Mouse (Mus musculus) adrenal gland, adult (tissue): ENCODE measurements around the gene Txndc8.
A peak's percentile ranks its signal among the peaks of the same experiment; 100 is the strongest.

ENCODE experiments used
- DNase-seq, 2 experiments: peaks; one replicate each; pipeline ENCODE4 v3.0.0; 2022 to 2023; ENCODE audit warnings: low spot score in 1 of 2; ENCODE audit not compliant: inconsistent age in 2 of 2

Gene Txndc8

DNA sequence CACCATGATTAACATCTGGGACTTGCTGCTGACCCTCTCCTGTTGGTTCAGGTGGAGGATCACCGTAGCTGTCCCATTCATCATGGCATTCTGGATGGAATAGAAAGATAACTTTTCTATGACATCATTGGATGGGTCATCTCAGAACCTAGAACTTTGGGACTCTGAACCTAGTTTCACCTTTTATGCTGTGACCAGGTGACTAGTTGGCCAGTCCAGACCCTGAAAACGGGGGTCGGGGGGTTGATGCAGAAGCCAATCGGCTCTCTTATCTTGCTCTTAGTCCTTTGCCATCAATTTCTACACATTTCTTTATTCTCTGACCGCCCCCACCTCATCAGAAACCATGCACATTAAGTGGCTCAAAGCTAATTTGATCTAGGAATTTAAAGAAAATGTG is at the start of gene Txndc8:
Gene Txndc8 (minus strand): TSS at position 101 of the 400 bp plus-strand sequence.
- DNase-seq: no peak

DNA sequence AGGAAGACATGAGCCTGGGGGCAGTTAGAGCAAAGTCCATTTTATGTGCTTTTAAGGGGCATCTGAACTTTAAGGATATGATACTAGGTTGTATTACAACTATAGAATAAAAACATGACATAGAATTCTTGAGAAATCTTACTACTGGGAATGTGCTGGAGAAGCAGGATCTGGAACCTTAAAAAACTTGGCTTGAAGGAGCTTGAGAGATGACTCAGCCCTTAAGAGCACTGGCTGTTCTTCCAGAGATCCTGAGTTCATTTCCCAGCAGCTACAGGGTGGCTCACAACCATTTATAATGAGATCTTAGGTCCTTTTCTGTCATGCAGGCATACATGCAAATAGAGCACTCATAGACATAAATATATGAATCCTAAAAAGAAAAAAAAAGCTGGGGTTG is 46.7 kb upstream of the Txndc8 start:
- peak in 1 of 2 experiments; percentile 31 for DNase-seq

DNA sequence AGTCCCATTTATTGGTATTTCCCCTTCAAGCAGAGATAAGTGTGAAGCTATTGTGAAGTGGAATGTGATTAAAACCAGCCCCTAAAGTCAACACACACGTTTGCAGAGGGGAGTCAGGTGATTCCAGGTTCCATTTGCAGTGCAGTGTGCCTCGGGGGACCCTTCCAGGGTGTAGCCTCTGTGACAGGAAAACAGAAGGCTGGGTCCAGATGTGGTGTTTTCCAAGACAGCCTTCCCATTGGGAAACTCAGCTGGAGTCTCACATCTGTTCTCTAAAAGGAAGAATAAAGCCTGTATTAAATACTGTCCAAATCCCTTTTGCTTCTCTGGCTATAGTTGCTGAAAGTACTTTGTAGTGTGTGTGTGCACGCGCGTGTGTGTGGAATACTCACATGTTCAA is 45.5 kb upstream of the Txndc8 start:
- DNase-seq: no peak

DNA sequence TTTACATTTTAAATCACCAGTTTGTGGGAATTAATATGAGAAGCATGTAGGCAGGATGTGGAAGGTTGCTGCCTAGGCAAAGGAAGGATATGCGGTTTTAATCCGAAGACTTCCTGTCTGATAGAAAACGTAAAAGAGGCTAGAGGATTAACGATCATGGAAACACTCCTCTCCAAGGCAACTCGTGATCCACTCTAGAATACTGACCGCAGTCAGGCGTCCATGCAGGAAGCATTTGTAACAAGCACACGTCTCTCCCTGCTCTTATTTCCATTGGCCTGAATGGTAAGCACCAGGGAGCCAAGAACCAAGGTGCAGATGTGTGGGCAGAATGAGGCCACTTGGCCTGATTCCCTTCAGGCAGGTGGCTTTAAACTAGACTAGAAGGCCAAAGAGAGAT is 41.8 kb upstream of the Txndc8 start:
- DNase-seq: no peak

DNA sequence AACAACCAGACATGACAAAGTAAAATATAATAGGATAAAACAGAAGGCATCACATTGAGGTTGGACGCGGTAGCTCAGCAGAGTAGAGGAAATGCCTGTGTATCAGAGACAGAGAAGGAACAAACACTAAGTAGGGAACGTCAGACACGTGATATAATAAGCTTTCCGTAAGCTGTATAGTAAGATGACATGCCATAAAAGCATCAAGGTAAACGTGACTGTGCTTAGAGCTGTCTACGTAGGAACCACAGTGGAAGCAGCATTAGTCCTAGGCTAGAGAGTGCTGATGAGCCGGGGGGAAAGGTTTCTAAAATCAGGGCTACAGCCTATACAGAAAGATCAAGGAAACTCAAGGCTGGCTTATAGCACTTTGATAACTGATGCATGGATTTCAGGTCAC is 41.4 kb upstream of the Txndc8 start:
- DNase-seq: no peak

DNA sequence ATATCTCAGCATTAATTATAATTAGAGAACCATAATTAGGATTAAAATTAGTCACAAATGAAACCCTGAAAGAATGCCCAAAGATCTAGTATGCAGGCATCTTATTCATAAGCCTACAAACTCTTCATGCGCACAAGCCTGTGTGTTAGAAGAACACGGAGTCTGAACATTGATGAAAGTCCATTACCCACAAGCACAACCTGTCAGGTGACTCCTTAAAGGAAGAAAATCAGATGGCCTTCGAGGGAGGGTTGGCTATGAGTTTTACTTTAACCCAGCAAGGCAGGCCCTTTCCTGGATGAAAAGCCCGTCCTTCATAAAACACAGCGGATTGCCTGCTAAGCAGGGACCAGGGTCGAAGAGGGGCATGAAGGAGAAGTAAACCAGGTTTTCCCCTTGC is 35.9 kb upstream of the Txndc8 start:
- no peak for DNase-seq

DNA sequence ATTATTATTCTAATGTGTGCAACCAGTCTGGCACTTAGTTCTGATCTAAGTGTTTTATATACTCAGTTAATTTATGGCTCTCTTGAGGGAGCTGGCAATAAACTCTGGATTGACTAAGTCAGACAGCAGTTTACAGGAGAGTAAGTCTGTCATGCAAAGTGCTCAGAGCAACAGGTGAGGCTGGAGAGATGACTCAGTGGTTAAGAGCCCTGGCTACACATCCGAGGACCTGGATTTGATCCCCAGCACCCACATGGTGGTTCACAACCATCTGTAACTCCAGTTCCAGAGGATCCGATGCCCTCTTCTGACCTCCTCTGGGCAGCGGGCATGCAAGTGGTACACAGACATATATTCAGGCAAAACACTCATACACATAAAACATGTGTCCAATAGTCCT is 35.4 kb upstream of the Txndc8 start:
- no peak for DNase-seq

DNA sequence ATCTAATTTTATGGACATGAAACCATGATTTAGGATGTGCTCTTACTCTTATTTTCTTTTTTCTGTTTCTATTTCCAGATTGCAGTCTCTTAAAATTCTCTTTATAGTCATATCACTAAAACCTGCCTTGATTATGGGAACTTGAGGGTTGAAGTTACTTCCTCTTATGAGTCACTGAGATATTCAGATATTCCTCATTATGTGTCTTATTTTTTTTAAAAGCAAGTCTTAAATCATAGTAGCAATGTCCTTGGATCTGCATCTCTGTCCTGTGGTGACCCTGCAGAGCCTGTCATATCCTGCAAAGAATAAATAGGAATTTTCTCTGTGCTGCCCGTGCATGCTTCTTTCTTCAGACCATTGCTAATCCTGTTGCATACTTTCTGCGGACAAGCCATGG is 31.2 kb upstream of the Txndc8 start:
- peak; percentile 21 to 50 for DNase-seq

DNA sequence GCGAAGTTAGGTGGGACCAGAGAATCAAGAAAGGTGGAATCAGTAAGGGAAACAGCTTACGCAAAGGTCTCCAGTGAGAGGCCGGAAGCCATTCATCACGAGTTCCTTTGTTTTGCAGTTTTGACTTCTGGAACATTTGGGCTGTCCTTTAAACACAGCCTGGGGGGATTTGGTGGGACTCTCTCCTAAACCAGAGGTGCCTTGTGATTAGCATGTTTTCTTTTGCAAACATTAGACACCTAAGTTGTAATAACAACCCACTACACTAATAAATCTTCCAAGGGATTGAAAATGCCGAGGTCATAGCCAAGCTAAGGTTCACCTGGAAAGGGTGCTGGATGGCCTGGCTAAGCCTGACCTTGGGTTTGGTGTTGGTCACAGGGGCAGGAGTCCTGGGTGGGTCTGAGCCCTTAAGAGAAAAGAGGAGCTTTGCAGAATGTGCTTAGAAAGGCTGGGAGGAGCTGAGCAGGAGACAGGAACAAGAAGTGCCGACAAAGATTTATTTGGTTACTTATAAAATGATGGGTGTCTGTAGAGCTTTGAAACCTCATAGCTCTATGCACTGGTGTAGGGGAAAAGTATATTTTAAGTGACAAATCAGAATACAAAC is 28.3 kb upstream of the Txndc8 start:
- DNase-seq: peak; percentile 24 to 52

DNA sequence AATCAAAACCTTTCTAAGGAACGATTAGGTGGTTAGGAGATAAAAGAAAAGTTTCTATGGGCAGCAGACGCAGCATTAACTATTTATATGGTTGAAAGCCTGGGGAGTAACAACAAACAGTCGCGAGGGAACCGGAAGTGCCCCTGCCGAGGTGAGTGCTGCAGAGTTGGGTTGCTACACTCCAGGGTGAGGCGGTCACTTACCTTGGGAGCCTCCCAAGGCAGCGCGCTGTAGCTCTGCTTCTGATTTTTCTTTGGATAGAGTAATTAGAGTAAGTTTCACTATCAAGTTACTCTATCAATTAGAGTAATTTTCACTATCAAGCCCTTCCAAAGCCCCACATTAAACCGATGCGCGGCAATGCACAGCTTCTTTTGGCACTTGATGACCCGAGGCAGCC is 25.7 kb upstream of the Txndc8 start:
- no peak for DNase-seq

DNA sequence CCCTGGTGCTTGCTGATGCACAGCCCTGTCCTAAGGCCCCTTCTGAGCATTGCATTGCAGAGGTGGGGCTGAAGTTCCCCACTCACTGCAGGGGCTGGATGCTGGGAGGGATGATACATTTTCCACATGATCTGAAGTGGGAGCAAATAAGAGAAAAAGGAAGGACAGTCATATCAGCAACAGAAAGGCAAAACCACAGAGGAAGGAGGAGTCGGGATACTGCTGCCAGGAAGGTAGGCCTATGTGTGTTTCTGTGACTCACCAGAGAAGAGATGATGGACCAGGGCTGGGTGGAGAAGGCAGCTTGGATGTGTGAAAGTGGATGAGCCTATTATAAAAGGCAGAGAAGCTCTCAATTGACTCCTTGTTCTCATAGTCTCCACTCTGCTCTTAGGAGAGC is 23.8 kb upstream of the Txndc8 start:
- DNase-seq: no peak

DNA sequence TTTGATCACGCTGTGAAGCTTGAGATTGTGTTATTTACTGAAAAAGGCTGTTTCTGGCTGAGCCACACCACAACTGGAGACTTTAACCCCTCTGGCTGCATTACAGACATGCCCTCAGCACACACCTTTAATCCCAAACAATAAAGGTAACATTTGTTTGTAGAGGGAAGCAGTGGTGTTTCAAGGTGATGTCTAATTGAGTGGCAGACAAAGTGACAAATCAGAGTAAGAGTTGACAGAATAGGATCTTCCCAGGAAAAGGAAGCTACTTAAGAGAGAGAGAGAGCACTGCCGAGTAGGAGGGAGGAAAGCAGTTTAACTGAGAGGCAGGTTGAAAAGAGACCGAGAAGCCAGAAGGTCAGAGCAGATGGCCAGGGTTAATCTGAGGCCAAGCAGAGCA is 5.4 kb downstream of the Txndc8 start:
- no peak for DNase-seq

DNA sequence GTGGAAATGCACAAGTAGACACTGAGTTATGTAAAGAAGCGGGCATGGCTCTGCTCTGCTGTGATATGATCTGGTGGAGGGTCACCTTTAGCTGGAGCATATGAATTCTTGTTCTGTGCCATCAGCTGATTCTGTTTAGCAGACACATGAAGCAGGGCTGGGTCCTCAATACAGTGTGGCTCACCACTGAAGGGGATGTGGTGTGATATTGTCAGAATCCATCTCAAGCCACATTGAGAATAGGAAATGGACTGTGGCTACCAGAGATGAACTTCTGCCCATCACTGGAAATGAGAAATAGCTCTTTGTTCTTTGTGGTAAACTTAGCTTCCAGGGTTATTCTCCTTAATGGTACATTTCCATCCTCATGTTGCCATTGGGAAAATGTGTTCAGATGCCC is 17.5 kb downstream of the Txndc8 start:
- no peak for DNase-seq

DNA sequence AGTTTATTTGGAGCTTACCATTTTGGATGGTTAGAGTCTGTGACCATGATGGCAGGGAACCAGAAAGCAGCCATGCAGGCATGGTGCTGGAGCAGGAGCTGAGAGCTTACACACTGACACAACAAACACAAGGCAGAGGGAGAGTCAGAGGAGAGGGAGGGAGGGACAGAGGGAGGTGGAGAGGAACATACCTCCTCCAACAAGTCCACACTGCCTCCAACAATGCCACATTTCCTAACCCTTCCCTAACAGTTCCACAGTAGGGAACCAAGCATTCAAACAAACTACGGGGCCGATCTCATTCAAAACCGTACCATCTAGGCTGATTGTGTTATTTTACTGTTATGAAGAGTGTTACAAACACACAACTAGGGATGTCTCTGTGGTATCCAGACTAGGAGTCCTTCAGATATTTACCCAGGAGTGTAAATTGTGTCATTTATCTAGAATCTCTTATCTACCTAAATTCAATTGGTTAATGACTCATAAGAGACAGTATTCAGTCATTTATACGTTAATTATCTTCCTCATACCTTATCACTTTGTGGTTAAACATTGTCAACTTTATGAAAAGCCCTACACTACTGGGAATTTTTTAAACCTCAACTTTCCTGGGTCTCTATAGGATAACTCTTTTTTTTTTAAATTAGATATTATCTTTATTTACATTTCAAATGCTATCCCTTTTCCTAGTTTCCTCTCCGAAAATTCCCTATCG is 34.4 kb downstream of the Txndc8 start:
- DNase-seq: no peak

DNA sequence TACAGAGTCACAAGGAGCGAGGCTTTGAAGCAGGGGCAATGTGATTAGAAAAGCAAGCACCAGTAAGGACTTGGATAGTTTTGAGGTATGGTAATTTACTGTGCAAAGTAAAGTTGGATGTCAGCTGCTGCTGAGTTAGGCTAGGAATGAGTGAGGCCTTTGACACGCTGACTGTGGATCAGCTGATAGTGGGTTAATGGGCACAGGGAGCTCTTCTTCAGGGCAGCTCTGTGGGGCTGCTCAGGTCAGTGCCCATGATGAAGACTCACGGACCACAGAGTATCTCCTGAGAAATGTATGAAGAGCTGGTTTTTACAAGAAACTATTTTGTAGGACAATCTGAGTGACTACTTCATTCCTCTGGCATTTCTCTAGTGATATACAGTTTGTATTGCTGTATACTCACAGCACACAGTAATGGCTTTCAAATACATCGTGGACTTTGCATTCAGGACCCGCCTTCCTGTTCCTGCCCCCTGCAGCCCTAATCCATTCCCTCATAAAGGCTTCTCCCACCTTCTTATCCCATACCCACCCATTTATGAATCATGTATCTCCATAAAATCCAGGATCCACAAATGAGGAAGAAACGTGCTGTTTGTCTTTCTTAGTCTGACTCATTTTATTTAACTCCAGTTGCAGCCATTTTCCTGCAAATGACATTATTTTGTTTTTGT is 35.2 kb downstream of the Txndc8 start:
- DNase-seq: no peak

DNA sequence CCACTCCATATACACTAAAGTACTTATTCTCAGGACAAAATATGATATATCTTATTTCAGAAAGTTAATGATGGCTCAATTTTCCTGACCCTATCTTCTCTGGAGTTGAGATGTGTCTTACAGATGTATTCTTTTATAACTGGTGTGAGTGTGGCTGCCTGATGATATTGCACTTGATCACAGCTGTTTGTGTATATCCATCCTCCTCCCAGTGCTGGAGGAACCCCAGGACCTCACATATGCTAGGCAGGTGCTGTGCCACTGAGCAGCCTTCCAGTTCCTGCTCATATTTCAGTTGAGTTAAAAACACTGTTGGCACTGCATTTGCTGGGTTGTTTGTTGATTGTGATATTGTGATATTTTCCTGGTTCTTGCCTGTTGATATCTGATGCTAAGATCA is 38.6 kb downstream of the Txndc8 start:
- no peak for DNase-seq

DNA sequence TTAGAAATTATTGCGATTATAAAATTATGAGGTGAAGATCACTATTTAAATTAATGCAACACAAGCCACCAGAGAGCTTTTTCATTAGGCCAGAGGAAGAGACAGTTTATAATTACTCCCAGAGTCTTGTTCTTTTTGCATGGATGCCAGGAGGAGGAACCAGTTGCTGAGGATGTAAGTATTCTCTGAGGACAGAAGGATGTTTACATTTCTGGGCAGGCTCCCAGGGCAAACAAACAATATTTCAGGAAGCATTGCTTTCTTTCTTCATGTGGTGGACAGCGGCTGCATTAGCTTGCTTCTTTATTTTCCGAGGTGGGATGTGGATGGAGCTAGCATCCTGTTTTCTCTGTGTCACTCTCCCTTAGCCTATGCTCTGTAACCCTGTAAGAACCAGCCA is 41.7 kb downstream of the Txndc8 start:
- DNase-seq: no peak

DNA sequence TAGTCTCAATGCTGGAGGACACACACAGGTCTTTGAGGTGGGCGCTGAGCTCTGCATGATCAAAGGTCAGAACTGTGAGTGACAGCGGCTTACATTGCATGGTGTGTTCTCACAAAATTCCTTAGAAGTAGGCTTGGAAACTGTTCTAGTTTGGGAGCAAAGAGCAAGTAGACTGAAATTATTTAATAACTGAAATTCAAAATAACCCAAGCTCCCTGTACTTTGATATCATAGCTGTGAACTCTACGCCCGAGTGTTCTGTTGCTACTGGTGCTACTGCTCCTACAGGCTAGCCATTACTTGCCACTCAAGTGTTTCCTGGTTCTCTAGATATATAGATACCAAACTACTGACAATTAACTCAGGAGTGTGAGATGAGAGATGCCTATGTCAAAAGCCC is 43.4 kb downstream of the Txndc8 start:
- no peak for DNase-seq

DNA sequence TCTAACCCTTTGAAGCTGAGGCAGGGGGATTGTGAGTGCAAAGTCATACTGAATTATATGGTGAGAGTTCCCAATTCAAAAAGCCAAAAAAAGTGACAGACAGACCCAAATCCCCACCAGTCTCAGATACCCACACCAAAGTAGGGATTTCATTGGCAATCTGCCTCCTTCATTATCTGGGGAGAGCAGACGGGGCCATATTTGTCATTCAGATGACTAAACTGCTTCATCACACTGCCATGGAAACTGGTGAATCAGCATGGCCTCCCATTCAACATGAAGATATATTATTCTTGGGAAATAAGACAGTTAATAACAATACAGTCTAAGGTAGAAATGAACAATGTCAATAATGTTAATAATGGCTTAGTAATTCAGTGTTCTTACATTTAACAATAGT is 44.8 kb downstream of the Txndc8 start:
- DNase-seq: peak; percentile 54 to 76

DNA sequence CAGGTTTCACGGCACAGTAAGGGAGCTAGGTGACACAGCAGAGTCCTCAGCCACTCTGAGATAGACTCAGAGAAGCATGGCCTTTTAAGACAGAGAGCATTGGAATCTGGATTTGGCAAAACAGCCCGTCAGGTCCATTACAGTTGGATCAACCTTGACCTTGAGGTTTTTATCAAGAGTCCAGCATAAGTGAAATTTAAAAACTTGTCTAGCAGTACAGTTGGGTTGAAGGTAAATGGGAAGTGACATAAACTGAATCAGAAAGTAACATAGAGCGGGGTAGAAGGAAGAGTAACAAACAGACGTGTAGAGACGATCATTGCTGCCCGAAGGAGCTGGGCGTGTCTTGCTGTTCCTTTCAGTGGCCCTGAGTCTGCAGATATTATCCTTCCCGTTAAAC is 49.9 kb downstream of the Txndc8 start:
- peak in 1 of 2 experiments; percentile 77 for DNase-seq

DNA sequence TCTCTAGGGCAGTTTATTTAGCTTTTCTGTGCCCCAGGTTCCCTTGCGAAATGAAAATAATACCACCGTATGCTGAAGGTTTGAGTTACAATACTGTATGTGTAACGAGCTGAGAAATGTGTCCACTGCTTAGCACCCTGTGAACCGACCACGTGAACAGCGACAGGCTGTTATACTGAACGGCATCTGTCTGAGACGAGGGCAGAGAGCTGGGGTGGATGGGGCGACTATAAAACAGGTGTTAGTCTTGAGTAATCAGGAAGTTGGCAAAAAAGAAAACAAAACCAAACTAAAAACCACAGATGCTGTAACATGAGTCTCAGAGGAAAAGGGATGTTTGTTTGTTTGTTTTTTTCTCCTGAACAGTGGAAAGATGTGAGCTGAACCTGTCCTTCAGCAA is 50.8 kb downstream of the Txndc8 start:
- DNase-seq: peak in 1 of 2 experiments; percentile 44
